Mouse (Mus musculus) cerebellum, adult 11-12 months (tissue): ENCODE data around the gene Fth1.

Source experiments
- DNase-seq: peaks from one replicate; pipeline ENCODE4 v3.0.0; 2022

Fth1 gene

DNA sequence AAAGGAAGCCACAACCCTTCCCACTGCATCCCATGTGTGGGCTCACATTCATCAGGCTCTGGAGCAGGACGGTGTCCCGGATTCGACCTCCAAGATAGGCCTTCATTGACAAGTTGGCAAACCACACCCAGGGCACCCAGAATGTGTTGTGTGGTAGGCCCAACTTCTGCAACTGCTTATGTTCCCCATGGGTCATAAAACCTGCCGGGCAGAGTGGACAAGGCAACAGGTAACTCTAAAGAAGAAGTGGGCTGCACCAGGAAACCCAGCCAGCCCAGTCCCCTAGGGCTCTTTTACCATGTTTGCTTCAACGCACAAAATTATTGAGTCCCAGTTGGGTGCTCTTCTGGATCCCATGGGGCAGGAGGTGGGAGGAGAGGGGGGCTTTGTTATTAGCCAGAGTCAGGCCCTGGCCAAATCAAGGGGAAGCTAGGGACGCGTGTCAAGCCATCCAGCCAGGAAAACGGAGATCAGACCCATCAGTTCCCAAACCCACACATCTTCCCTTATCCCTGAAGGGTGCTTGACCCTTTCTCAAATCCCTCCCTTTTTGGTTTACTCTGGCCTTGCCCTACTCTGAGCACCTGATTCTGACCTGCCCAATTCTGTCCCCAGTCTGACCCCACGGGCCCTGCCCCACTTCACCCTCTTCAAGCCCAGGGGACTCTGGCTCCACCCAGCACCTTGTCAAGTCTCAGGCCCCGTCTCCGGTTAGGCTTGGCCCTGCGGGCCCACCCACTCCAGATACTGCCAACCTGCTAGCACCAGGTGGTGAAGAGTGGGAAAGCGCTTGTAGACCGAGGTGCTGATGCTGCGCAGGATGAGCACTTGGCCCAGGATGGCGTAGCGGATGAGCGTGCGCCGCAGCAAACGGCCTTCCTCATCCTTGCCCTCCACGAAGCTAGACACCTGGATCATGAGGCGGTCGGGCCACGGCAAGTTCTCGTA is 11.9 kb downstream of the Fth1 start:
- peak; percentile 44 for DNase-seq

DNA sequence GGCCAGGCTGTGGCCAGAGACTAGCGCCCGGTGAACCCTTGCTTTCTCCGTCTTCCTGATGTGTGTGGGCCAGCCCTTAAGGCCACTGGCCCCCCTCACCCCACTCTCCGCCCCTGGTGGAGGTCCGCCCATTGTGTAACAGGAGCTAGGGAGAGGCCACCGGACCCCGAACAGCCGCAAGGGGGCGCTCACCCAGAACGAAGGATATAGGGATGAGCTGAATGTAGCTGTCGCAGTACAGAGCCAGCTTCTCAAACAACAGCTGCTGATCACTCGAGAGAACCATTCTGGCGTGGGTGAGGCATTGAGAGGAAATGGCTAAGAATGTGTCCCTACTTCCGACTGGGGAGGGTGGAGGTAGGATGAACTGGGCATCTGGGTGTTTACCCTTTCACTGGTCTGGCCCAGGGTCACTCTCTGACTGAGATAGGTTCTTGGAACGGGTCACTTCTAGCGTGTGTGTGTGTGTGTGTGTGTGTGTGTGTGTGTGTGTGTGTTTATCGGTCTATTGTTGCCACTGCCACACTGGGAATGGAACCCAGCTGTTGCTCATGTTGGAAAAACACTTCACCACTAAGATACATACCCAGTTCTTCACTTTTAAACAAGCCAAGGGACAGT is 12.7 kb downstream of the Fth1 start:
- peak; percentile 79 for DNase-seq

DNA sequence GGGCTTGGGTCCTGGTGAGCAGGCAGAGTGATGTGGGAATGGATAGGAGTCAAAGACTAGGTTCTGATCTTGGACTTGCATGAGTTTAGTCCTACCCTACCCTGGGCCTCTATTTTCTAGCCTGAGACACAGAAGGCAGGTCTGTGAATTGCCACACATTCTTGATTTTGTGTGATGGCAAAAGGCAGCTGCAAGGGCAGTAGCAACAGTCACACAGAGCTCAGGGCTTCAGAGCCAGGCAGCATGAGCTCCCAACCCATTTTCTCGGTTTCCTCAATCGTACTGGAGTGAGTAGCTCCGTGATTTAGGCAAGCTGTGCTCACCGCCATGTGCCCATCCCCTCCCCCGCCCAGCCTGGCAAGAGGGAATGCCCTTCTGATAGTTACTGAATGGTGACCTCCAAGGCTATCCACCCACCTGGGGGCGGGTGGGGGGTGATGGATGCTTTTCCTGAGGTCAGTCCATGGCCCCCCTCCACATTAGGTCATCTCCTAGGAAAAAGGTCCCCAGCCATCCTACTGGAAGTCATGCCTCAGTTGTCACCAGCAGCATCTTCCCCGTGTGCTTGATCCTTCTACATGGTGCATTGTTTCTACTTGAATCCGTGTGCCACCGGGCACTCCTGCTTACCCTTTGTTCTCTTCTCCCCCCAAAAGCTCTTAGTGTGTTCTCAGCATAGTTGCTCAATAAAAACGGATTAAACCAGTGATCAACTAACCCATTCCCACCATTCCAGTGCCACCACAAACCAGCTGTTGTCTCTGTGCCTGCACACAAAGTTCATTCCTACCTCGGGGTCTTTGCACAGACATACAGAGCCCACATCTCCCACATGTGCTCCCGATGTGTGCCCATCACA is 17.0 kb downstream of the Fth1 start:
- DNase-seq = no peak

DNA sequence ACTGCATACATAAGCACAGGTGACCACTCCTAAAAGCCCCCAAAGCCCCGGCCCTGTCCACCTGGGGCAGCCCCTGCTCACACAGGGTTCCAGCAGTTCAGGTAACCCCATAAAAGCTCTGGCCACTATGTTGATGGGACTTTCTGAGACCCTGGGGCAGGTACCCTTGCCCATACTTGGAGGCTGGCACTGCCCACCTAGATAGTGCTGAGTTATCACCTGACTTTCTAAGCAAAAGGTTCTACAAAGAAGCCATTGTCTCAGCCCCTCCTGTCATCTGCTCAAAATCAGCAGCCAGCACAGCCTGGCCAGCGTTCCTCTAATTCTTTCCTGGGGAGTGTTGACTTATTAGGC is 17.6 kb downstream of the Fth1 start:
- DNase-seq = no peak

DNA sequence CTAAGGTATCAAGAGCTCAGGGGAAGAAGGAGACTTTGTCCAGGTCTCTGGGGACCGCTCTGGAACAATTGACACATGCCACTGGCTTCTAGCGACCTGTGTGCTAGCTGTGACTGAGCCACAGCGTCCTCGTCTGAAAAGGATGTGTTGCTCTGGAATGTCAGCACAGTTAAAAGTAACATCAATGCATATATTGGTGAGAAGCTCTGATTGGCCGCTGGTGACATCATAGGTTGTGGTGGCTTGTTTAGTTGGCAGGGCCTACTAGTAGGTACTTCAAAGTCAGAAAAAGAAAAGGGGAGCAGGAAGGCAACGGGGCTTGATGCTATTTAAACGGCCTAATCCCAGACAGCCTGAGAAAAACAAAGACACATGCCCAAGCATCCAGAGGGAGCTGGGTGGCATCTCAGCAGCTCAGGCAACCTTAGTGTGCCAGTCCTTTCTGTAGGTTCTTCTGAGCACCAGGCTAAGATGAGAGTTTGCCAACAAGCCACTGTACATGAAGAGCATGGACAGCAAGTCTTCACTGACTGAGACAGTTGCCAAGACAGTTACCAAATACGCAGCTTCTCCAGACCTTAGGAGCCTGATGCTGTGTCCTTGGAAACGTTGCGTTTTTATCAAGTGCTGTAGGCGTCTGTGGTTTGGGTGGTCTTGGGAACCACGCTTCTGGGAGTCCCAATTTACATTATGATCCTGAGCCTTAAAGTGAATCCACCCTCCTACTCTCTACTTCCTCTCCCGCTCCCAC is 18.5 kb downstream of the Fth1 start:
- DNase-seq = no peak

DNA sequence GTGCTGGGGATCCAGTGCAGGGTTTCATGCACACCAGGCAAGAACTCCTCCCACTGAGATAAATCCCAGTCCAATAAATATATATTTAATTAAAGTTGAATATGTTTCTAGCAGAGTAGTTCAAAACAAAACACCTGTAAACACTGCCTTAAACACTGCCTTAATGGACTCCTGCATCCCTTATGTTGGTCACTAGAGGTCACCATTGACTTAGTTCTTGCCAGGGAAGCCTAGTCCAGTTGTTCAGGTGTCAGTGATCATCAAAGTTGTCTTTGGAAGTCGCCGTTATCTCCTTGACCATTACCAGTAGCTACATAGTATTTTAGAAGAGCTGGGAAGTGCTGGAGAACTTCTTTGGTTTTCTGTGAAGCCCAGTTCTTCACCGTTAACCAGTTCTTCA is 19.9 kb downstream of the Fth1 start:
- DNase-seq = no peak

DNA sequence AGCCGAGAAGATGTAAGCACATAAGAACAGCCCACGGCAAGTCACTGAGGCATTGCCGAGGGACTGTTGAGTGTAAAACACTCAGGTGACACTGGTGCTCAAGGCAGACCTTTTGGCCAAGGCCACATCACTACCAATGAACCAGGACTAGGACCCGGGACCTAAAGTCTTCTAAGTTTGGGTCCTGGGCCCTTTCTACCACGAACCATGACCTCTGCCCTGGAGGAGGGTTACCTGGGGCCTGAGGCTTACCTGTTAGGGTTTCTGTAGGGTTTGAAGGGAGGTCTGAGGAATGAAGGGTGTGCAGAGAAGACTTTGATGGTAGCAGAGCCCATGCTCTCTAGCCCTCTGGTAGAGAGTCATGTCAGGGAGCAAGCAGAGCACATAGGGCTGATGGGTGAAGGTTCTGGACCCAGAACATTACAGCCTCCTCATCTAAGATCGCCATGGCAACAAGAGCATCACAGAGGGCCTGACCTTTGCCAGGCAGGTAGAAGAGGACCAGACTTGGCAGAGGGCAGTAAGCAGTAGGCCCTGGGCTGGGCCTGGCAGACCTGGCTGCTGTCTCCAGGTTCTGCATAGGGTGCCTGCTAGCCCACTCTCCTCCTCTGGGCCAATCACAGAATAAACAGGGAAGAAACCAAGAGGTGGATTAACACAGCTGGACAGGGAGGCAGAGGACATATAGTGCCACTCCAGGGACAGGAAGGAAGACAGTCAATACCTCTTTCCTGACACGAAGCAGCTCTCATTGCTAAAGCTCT is 21.0 kb downstream of the Fth1 start, which contains the start of the genes Best1 and Rab3il1:
Gene Best1 (minus strand): TSS at position 428 of the 764 bp plus-strand sequence.
Gene Rab3il1 (plus strand): TSS at position 464 of the 764 bp plus-strand sequence.
- DNase-seq = no peak

DNA sequence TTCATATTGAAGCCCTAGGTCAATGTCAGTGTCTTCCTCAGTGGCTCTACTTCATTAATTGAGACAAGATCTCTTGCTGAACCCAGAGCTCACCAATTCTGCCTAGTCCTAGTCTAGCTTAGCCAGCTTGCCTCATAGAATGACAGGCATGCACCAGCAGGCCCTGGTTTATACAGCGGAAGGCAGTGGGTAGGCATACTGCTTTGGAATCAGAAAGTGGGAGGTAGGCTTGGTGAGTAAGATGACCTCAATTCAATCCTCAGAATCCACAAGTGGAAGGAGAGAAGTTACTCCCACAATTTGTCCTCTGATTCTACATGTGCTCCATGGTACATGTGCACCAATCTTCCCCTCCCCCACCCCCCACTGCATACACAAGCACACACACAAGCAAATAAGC is 23.3 kb downstream of the Fth1 start:
- DNase-seq = no peak

DNA sequence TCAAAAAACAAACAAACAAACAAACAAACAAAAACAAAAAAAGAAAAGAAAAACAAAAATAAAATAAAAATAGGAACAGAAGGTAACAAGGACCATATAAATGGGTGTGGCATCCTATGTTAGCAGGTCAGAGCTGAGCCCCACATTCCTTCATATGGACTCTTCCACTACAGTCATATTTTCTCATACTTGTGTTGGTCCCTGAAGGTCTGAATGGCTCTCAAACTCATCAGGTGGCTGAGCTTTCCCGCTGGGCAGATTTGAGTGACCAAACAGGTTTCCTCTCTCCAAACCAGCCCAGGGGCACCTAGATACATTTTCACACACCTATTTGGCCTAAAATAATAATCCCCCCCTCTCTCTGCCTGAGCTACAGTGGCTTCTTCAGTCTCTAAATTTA is 31.0 kb downstream of the Fth1 start:
- DNase-seq = no peak

DNA sequence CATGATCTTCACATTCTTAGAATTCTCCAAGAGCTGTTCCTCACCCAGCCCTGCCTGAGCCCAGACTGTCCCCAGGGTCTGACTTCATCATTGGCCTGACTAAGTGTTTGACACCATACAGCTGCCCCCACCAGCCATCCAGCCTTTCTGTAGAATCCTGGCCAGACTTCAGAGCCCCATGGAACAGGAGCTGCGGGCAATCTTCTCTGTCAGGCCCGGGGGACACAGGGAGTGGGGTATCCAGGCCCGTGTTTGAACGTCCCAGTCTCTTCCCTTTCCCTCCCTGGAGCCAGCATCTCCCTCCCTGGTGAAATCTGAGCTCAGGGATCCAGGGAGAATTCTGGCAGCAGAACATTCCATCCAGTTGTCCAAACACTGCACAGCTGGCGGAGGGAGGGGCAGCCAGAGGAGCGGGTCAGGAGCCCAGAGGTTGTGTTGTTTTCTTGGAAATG is 32.5 kb downstream of the Fth1 start:
- no peak for DNase-seq

DNA sequence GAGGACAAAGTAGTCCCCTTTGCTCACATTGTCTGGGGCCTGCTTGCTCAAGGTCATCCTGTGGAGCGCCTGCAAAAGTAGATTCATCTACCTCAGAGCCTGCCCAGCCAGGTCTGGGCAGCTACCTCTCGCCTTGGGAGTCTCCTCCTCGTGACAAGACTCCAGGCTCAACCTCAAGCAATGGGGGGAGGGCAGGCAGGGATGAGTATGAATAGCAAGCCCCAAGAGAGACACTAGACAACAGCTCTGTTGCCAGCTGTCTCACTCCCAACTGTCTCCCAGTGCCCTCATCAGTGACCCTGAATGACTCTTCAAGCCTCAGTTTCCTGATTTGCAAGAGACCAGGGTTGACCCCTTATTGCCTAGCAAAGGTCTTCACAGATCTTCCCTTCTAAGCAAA is 33.0 kb downstream of the Fth1 start:
- no peak for DNase-seq

DNA sequence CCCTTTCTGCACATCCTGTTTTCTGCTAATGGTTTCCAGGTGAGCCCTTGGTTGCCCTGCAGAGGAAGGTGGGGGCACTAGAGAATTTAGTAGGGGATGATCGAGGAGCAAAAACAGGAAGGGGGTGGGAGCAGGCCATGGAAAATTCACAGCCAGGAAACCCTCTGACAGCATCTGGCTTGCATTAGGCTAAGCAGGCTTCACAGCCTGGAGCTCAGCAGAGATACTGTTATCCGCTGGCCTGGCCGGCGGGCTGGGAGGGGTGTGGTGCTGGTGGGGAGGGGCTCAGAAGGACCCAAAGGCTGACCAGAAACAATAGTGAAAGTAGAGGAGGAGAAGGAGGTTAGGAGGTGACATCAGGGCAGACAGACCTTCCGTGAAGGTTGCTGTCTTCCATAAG is 33.5 kb downstream of the Fth1 start:
- no peak for DNase-seq

DNA sequence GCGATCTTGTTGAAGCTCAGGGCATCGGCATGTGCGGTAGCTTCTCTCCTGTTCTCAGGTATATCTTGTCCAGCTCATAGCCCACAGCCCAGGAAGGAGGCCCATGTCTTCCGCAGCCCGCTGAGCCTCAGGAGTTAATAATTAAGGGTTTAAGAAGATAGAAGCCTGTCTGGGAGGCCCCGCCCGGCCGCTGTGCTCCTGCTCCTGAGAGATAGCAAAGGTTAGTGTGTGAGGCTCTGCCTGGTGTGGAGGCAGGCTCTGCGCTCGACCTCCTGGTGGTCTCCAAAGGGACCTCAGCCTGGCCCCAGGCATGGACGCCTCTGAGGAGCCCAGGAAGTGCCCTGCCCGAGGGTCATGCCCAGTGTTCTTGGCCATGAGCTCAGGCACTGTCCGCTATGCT is 34.4 kb downstream of the Fth1 start:
- DNase-seq = no peak

DNA sequence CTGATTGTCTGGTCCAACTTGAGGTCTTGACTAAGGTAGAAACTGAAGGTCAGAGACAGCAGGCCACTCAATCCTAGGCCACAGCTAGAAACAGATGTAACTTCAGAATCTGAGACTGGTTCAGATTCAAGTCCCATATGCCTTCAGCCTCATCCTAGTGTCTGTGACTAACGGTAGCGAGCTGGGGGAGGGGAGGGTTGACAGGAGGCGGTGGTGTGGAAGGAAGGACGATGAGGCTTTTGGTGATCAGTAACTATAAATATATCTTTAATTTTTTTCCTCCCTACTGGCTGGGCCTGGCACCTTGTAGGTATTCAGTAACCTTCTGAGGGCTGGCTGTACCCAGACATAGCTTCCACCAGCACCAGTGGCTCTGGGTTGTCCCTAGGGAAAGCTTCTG is 35.0 kb downstream of the Fth1 start:
- no peak for DNase-seq

DNA sequence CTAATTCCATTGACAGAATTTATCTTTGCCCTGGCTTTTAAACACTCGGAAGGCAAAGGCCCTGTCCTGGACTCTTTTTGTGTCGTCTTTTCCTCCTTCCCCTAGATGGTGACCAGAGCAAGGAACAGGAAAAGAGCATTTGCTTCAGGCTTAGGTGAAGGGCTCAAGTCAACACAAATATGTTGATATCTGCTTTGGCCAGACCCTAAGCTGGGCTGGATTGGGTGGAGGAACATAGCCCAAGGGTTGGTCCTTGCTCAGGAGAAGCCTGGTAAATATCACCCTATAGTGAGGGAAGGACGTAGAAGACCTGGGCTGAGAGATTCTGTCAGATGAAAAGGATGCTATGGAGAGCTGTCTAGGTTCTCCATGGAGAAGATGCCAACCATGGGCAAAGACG is 35.8 kb downstream of the Fth1 start:
- DNase-seq = no peak

DNA sequence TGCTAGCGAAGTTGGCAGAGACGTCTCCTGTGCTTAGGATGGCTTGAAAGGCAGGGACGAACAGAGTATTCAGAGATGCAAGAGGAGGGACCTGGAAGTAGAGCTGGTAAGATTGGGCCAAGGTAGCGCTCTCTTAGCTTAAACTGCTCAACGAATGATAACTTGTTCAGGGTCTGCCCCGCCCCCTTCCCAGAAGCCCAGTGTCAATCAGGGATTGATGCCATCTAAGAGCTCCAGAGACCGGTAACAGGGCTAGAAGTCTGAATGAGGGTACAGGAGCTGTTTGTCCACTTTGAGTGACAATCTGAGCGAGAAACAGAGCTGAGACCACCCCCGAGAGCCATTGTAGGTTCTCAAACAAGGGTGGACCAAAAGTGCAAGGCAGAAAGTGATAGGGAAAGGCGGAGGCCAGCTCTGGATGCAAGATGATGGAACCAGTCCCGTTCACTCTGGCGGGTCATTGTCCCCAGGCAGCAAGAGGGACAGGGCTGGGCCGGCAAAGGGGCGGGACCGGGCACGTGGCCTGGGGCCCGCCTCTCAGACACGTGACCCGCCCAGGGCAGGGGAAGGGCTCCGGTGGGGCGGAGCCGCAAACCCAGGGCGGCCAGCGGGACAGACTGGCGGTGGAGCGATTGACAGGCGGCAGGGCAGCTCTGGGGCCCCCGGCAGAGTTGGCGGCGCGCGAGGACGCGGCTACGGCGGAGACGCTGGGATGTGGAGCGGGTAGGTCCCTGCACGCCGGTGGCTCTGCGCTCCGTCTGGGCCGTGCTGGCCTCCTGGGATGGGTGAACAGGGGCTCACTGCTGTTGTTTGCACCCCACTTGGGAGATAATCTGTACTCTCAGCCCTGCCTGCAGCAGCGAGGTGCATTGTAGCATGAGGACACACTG is 37.5 kb downstream of the Fth1 start:
- DNase-seq = peak; percentile 77

DNA sequence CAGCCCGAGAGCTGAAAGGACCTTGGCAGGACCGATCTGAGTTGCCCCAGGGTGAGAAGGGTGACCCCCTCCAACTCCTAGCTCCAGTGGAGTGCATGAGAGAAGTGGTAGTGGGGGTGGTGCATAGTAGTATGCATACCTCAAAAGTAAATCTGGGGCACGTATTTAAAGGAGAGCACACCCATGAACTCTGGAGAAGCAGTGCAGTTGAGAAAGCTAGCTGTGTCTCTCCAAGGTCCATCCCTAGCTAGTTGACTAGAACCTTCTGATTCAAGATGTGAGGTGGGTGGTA is 38.1 kb downstream of the Fth1 start:
- DNase-seq = no peak

DNA sequence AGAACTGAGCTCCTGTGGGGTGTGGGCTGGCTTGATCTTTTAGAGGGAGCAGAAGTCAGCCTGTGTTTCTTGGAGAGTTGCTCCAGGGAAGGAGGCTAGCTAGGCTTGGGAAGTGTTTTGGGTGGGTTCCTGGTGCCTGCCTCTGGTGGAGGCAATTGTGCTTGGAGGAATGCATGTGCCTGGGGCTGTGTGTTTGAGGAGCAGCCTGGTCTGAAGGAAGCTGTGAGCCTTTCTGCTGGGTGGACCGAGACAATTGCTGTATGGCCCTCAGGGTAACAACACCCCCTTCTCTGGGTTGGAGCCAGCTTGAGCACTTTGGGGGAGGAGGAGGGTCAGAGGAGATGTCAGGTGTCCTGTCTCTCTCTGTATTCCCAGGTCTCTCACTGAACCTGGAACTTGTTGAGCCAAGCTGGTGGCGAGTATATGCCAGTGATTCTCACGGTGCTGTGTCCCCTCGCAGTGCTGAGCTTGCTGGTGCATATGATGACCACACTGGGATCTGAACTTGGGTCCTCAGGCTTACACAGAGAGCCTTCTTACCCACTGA is 38.9 kb downstream of the Fth1 start:
- DNase-seq = no peak

DNA sequence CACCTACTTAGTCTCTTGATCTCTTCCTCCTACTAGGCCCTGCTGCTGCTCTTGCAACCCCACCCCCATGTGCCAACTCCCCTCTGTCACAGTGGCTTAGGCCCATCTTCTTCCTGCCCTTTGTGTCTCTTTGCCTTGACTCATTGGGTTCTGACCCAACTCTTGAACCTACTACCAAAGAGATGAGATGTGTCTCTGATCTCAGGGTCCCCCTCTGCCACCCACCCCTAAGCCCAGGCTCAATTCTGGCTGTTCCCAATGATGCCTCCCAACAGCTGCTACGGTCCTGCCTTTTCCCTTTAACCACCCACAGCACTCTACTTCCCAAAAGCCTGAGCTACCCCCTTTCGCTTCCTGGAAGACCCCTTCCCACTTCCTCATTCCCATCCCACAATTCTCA is 41.6 kb downstream of the Fth1 start:
- no peak for DNase-seq

DNA sequence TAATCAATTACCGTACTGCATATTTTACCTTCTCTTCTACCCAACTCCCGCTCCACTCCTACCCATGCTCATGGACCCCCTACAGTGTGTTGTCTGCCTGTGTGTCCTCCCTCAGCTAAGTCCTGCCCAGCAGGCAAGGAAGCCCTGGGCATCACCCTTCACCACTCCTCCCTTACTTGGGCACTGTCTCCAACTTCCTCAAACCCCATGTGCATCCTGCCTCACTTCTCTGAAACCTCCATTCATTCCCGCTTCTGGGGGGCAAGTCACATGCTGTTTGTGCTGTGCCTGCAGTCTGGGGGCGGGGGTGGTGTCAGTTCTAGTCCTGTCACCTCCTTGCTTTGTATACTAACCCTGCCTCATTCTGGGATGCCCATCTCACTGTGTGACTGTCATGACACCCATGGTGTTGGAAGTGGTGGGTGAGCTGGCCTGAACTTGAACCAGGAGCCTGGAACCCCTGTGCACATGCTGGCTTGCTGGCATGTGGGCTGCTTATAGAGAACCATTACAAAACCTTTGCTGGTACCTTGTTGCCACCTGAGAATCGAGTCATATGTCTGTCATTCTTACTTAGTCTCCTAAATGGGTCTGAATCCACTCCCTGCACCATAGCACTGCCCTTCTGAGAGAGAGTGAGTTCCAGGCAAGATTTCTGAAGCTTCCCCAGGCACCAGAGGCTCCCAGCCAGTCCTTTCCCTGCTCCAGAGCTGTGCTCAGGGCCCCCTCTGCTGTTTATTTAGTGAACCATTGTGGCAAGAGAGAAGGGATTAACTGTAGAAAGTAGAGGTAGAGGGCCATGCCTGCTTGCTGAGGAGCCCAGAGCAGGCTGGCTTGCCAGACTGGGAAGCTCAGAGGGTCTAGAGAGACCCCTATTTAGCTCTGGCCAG is 42.3 kb downstream of the Fth1 start:
- DNase-seq = no peak
